Mouse (Mus musculus): ENCODE results near the gene Gm20388. TPM values are rescaled to one million over a fixed set of nuclear protein-coding genes. Genes with fewer than 3 reads are reported as not detected.
A peak's percentile ranks its signal among the peaks of the same experiment; 100 is the strongest.

Gene Gm20388
- polyA plus RNA-seq, 1 experiment from 2014 or later: not detected

GRCm38 (mm10) chr8:124286461-124287124 lies 4376.0 kb downstream of the Gm20388 start:
- H3K9ac ChIP-seq: no peak overlapping the region
- H3K4me1 ChIP-seq (replicated peaks): peaks cover 67% of the 10 kb centered on the region
- H3K9me3 ChIP-seq (replicated peaks): no peaks in the 10 kb centered on the region
- no peaks in the 10 kb centered on the region for H3K27me3 ChIP-seq
- no peak overlapping the region for H3K4me2 ChIP-seq
- H3K27ac ChIP-seq: no peak overlapping the region
- H3K36me3 ChIP-seq: no peaks in the 10 kb centered on the region
- no peak overlapping the region for H3K4me3 ChIP-seq
- 60% methylated on average over 4 of the region's 4 CpGs for WGBS
- no peak for ATAC-seq (replicated peaks; ENCODE audit: insufficient number of reproducible peaks, insufficient read depth, low FRiP score, low read depth)

DNA sequence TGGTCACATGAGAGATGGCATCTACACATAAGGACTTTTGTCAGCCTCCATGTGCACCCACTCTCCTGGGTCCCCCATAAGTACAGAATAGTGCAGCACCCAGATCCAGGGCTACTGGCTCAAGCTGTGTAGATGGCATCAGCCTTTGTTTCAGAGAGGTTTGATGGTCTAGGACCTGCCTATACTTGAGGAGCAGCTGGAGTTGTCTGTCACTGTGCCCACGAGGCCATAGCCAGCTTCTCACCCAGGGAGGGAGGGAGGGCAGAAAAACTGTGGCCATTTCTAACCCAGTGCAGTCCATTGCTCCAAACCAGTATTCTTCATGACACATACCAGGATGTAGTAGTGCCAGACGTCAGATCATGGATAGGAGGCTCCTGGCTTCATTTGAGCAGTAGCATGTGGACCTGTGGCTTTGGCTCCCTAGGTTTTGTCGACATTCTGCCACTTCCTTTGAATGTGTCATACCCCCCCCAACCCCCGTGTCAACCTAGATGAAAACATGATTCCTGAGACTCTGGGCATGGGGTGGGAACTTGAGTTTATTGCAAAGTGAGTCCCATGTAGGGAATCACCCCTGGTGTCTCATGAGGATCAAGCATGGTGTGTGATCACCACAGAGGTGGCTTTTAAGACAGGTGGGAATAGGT lies 4377.7 kb downstream of the Gm20388 start:
- H3K27ac ChIP-seq: no peak overlapping the region
- no peaks in the 10 kb centered on the region for H3K27me3 ChIP-seq
- no peak overlapping the region for H3K9ac ChIP-seq
- ATAC-seq (replicated peaks; ENCODE audit: insufficient number of reproducible peaks, insufficient read depth, low FRiP score, low read depth): no peak
- no peak overlapping the region for H3K4me3 ChIP-seq
- peaks cover 62% of the 10 kb centered on the region for H3K4me1 ChIP-seq (replicated peaks)
- no peaks in the 10 kb centered on the region for H3K9me3 ChIP-seq (replicated peaks)
- H3K36me3 ChIP-seq: no peaks in the 10 kb centered on the region
- no peak overlapping the region for H3K4me2 ChIP-seq
- 69% methylated on average over 4 of the region's 4 CpGs for WGBS

- Histone ChIP-seq H3K36me3 (no peaks in the 10 kb centered on the region), H3K4me3 (no peak overlapping the region), H3K9ac (no peak overlapping the region), H3K4me1 (replicated peaks) (peaks cover 62% of the 10 kb centered on the region), H3K9me3 (replicated peaks) (no peaks in the 10 kb centered on the region), H3K27me3 (no peaks in the 10 kb centered on the region), H3K4me2 (no peak overlapping the region), H3K27ac (no peak overlapping the region)
- ATAC-seq (replicated peaks; ENCODE audit: insufficient number of reproducible peaks, insufficient read depth, low FRiP score, low read depth): no peak
- WGBS: 90% methylated on average over 5 of the region's 5 CpGs
Measured at GRCm38 (mm10) chr8:124289481-124290050, 4378.9 kb downstream of the Gm20388 start.

DNA sequence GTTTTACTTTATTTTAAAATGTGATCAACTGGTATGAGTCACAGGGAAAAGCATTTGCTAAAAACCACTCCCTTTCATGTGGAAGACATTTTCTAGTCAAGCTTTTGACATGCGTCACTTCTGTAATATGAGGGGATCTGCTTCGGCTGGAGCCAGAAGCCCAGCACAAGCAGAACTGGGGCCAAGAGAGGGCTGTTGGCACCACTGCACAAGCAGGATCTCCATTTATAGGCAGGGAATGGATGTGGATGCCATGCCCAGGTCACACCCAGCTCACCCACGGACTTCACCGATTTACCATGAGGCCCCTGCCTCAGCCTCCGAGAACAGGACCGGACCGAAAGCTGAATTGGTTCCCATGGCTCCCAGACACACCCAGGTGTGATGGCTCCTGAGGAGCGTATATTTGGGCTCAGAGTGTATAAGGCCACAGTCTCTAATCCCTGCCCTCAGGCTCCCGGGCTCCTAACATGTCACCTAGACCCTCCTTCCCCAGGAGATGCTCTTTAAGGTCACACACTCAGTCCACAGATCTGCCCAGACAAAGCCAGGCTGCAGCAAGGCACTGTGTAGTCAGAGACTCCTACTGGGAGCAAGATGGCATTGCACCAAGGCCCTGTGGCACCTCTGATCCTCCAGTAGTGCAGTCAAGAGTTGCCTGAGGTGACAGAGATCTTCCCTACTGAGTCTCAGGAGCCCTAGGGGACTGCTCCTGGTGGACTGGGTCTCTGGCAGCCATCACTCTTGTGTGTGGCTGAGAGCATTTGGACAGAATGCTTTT lies 4380.5 kb downstream of the Gm20388 start:
- Histone ChIP-seq H3K27ac (no peak overlapping the region), H3K27me3 (no peaks in the 10 kb centered on the region), H3K4me1 (replicated peaks) (peaks cover 57% of the 10 kb centered on the region), H3K4me2 (no peak overlapping the region), H3K36me3 (no peaks in the 10 kb centered on the region), H3K9ac (no peak overlapping the region), H3K9me3 (replicated peaks) (no peaks in the 10 kb centered on the region), H3K4me3 (no peak overlapping the region)
- whole genome bisulfite sequencing: 81% methylated on average over 9 of the region's 9 CpGs
- ATAC-seq (replicated peaks; ENCODE audit: insufficient number of reproducible peaks, insufficient read depth, low FRiP score, low read depth): no peak

DNA sequence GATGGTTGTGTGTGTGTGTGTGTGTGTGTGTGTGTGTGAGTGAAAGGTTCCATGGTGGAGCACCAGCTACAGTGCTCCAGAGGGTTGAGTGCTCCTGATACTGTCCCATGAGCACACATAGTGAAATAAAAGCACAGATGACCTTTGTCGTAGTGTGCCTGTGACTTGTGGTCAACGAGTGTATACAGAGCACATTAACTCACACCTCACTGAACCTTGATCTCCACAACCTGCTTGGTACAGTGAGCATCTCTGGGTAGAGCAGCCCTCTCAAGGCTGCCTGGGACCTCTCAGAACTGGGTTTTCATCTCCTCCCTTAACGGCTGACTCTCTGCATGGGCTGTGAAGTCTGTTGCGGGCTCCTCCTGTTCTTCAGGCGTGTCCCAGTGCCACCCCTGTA lies 4381.1 kb downstream of the Gm20388 start:
- WGBS: 91% methylated on average over 5 of the region's 5 CpGs
- ATAC-seq (replicated peaks; ENCODE audit: insufficient number of reproducible peaks, insufficient read depth, low FRiP score, low read depth): no peak
- peaks cover 52% of the 10 kb centered on the region for H3K4me1 ChIP-seq (replicated peaks)
- H3K27me3 ChIP-seq: no peaks in the 10 kb centered on the region
- no peaks in the 10 kb centered on the region for H3K36me3 ChIP-seq
- H3K27ac ChIP-seq: no peak overlapping the region
- H3K9me3 ChIP-seq (replicated peaks): no peaks in the 10 kb centered on the region
- H3K4me2 ChIP-seq: no peak overlapping the region
- no peak overlapping the region for H3K4me3 ChIP-seq
- no peak overlapping the region for H3K9ac ChIP-seq

DNA sequence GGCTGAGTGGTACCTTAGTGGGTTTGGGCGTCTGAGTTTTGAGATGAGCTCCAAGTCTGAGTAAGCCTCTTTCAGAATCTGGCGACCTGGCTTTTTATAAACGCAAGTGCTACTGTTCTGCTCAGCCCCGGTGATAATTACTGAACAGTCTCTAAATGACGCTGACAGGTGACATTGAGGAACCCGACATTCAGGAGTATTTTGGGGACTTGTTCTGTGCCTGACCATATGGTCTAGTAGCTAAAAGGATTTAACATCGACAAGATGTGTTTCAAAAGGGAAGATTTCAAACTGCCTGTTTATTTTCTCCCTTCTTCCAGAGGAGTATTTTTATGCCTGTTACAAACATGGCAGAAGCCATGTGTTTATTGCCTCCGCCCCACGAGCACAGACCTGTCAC lies 4382.3 kb downstream of the Gm20388 start:
- peaks cover 40% of the 10 kb centered on the region for H3K4me1 ChIP-seq (replicated peaks)
- H3K4me3 ChIP-seq: no peak overlapping the region
- no peaks in the 10 kb centered on the region for H3K36me3 ChIP-seq
- no peak overlapping the region for H3K9ac ChIP-seq
- no peak overlapping the region for H3K4me2 ChIP-seq
- ATAC-seq (replicated peaks; ENCODE audit: insufficient number of reproducible peaks, insufficient read depth, low FRiP score, low read depth): no peak
- WGBS: 72% methylated on average over 9 of the region's 9 CpGs
- no peaks in the 10 kb centered on the region for H3K9me3 ChIP-seq (replicated peaks)
- no peaks in the 10 kb centered on the region for H3K27me3 ChIP-seq
- no peak overlapping the region for H3K27ac ChIP-seq

- Histone ChIP-seq H3K9me3 (replicated peaks) (no peaks in the 10 kb centered on the region), H3K27me3 (no peaks in the 10 kb centered on the region), H3K4me3 (no peak overlapping the region), H3K36me3 (no peaks in the 10 kb centered on the region), H3K4me2 (no peak overlapping the region), H3K9ac (no peak overlapping the region), H3K4me1 (replicated peaks) (peaks cover 40% of the 10 kb centered on the region), H3K27ac (peak overlapping the region; percentile 65)
- ATAC-seq (replicated peaks; ENCODE audit: insufficient number of reproducible peaks, insufficient read depth, low FRiP score, low read depth): peak; percentile 75
- 46% methylated on average over 6 of the region's 6 CpGs for WGBS
Measured at GRCm38 (mm10) chr8:124294425-124294824, 4383.8 kb downstream of the Gm20388 start.

DNA sequence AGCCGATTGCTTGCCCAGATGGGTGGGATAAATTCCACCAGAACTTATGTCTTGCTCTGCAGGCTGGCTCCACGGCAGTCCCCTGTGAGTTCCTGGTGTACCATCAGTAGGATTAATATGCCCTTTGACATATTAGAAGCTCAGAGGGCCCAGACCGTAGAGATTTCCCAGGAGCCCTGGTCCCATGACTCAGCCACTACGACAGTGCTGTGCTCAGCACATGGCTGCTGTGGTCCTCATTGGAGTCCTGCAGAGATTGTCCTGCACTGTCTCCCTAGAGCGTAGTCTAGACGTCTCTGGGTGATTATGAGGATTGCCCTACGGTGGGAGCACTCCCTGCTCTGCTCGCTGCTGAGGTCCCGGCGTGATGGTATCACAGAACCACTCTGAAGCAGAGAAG lies 4384.3 kb downstream of the Gm20388 start:
- no peak overlapping the region for H3K4me3 ChIP-seq
- H3K4me2 ChIP-seq: no peak overlapping the region
- no peak overlapping the region for H3K9ac ChIP-seq
- peaks cover 40% of the 10 kb centered on the region for H3K4me1 ChIP-seq (replicated peaks)
- H3K9me3 ChIP-seq (replicated peaks): no peaks in the 10 kb centered on the region
- H3K27me3 ChIP-seq: no peaks in the 10 kb centered on the region
- 60% methylated on average over 10 of the region's 10 CpGs for WGBS
- ATAC-seq (replicated peaks; ENCODE audit: insufficient number of reproducible peaks, insufficient read depth, low FRiP score, low read depth): 0 out of 2 replicates have a peak, but pooled peaks have one; percentile 44
- no peaks in the 10 kb centered on the region for H3K36me3 ChIP-seq
- H3K27ac ChIP-seq: peak overlapping the region; percentile 65

DNA sequence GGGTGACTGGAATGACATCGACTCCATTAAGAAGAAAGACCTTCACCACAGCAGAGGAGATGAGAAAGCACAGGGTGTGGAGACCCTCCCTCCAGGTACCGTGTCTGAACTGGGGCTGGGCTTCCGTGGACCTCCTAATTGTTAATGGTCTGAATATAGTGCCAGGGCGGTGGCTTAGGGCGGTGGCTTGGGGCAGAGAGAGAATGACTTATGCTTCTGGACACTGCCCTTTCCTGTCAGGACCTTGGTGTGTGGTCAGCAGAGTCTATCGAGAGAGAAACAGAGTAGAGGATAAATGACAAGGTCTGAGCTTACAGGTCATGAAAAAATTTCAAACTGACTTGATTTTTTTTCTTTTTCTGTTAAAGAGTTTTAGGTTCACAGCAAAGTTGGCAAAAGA lies 4384.7 kb downstream of the Gm20388 start:
- H3K36me3 ChIP-seq: no peaks in the 10 kb centered on the region
- H3K4me1 ChIP-seq (replicated peaks): peaks cover 40% of the 10 kb centered on the region
- H3K4me2 ChIP-seq: no peak overlapping the region
- H3K4me3 ChIP-seq: no peak overlapping the region
- peak overlapping the region; percentile 65; the same call in 1 of the 2 replicates for H3K27ac ChIP-seq
- no peak for ATAC-seq (replicated peaks; ENCODE audit: insufficient number of reproducible peaks, insufficient read depth, low FRiP score, low read depth)
- no peaks in the 10 kb centered on the region for H3K27me3 ChIP-seq
- H3K9ac ChIP-seq: no peak overlapping the region
- WGBS: 78% methylated on average over 6 of the region's 6 CpGs
- no peaks in the 10 kb centered on the region for H3K9me3 ChIP-seq (replicated peaks)

DNA sequence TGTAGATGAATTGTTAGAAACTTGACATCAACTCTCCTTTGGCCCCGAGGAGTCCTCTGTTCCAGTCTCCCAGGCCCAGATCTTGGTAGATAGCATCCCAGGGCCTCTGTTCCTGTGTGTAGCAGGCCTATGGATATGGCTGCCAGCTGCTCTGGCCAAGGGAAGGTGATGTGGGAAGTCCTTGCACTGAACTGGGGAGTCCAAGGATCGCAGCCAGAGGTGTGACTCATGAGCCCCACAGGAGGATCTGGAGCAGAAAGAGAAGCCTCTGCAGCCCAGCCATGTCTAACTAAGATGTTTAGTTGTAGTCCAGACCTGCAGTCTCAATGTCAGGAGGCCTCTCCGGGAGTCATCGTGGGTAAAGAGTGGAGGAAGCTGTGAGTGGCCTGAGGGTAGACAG lies 4390.9 kb downstream of the Gm20388 start:
- no peaks in the 10 kb centered on the region for H3K27me3 ChIP-seq
- no peak overlapping the region for H3K4me3 ChIP-seq
- no peak overlapping the region for H3K9ac ChIP-seq
- 0 out of 2 replicates have a peak, but pooled peaks cover 6% of the 10 kb centered on the region for H3K36me3 ChIP-seq
- no peak for ATAC-seq (replicated peaks; ENCODE audit: insufficient number of reproducible peaks, insufficient read depth, low FRiP score, low read depth)
- WGBS: 77% methylated on average over 4 of the region's 4 CpGs
- no peak overlapping the region for H3K4me2 ChIP-seq
- H3K4me1 ChIP-seq (replicated peaks): peaks cover 25% of the 10 kb centered on the region
- H3K9me3 ChIP-seq (replicated peaks): no peaks in the 10 kb centered on the region
- H3K27ac ChIP-seq: no peak overlapping the region

DNA sequence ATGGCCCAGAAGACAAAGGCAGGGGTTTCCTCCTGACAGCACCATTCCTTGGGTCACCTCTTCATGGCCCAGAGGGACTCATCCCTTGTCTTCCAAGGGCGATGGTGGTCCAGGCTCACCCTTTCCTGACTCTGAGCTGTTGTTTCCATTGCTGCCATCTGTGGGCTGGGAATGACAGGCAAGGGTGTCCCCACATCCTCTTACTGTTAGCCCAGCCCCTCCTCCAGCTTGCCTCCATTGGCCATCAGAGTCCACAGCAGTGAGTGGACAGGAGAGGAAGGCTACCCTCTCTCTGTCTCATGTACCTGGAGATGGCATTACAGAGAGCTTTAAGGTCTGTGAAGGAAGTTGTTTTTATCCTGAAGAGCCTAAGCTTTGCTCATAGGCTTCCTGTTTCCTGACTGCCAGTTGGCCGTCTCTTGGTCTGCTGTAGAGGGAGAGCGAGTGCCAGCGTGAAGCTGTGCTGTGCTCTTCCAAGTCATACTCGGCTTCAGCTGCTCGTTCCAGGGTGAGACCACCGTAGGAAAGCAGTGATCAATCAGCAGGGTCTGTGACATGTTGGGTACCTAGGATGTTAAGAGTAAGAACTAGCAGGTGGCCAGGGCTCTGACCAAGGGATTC lies 4391.4 kb downstream of the Gm20388 start:
- 70% methylated on average over 7 of the region's 7 CpGs for WGBS
- no peak overlapping the region for H3K4me2 ChIP-seq
- no peak overlapping the region for H3K4me3 ChIP-seq
- no peak overlapping the region for H3K9ac ChIP-seq
- H3K27me3 ChIP-seq: no peaks in the 10 kb centered on the region
- no peaks in the 10 kb centered on the region for H3K9me3 ChIP-seq (replicated peaks)
- ATAC-seq (replicated peaks; ENCODE audit: insufficient number of reproducible peaks, insufficient read depth, low FRiP score, low read depth): 0 out of 2 replicates have a peak, but pooled peaks have one; percentile 14
- 0 out of 2 replicates have a peak, but pooled peaks cover 6% of the 10 kb centered on the region for H3K36me3 ChIP-seq
- peaks cover 30% of the 10 kb centered on the region for H3K4me1 ChIP-seq (replicated peaks)
- no peak overlapping the region for H3K27ac ChIP-seq
